Mouse (Mus musculus): ENCODE measurements at regions not wholly inside any gene's neighbourhood (a gene's known extent, or its start where the extent isn't known, plus 50 kb on each side); places are given as distances from the start of the nearest gene placed in this dataset.
A peak's percentile ranks its signal among the peaks of the same experiment; 100 is the strongest.
"Not testable (repeated sequence)": the region's sequence is repeated elsewhere in the genome, so short reads cannot be mapped to it uniquely, and the experiment has no call there.

DNA sequence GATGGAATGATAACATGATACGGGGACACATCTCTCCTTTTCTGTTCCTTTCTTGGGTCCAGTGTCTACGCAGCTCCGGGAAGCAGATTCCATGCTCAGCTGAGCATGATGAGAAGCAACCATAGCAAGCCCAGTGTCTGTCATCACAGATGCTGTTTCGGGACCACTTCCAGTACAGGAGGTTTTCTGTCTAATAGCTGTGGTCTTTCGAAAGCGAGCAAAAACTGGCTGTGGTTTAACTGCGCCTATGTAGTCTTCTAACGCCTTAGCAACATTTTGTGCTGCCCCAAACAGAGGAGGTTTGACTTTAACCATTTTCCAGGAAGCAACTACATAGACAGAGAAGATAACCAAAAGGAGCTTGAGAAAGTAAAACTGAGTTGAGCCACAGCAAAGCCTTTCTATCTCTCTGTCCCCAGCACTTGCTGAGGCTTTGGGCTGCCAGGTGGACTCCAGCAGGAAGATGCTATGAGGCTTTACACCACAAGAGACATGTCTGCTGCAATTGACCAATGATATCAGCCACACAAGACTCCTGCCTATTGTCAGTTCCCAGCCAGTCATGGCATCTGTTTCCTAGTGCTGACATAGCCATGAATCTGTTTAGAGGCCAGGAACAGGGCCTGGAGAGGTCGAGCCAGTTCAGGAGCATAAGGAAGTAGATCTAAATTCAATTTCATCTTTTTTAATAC lies 95.1 kb downstream of the Stard3nl start:
- not testable (repeated sequence) for DNase-seq

DNA sequence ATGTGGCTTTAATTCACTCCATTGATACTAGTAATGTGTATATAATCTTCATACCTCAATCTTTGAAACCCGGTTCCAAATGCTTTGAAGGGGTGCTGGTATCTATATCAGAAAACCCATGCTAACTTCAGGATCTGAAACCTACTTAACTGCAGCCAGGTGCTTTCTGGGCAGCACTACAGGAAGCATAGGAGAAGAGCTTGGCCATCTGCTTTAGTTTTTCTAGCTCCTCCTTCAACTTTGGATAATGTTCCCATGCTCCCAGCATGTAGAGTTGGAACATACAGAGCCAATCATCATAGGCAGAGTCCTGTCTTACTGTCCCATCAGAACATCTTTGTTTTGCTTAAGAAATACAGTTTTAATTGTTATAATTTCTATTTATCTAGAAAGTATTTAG lies 99.3 kb downstream of the Stard3nl start:
- no peak for DNase-seq

DNA sequence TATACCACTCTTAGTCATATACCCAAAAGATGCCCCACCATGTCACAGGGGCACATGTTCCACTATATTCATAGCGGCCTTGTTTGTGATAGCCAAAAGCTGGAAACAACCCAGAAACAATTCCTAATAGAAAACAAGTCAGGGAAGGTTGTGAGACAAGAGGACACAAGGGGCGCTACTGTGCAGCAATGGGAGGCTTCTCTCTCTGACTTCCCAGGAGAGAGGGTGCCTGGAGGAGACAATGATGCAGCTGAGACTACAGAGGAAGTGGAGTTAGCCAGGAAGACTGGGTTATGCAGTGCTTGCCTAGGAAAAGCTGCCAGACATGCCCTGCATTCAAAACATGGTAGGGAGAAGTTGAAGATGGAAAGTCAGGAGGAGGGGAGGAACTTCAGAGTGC lies 102.6 kb downstream of the Stard3nl start:
- DNase-seq: no peak

DNA sequence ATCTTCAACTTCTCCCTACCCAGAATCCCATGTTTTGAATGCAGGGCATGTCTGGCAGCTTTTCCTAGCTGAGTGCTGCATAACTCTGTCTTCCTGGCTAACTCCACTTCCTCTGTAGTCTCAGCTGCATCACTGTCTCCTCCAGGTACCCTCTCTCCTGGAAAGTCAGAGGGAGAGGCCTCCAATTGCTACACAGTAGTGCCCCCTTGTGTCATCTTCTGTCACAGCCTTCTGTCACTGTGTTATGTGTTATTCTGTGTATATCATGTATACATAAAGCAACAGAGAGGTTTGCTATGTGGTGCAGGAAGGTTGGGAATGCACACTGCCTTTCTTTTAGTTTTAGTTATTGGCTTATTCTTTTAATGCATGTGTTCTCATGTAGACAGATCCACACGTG lies 112.4 kb downstream of the Stard3nl start:
- DNase-seq: peak; percentile 37

DNA sequence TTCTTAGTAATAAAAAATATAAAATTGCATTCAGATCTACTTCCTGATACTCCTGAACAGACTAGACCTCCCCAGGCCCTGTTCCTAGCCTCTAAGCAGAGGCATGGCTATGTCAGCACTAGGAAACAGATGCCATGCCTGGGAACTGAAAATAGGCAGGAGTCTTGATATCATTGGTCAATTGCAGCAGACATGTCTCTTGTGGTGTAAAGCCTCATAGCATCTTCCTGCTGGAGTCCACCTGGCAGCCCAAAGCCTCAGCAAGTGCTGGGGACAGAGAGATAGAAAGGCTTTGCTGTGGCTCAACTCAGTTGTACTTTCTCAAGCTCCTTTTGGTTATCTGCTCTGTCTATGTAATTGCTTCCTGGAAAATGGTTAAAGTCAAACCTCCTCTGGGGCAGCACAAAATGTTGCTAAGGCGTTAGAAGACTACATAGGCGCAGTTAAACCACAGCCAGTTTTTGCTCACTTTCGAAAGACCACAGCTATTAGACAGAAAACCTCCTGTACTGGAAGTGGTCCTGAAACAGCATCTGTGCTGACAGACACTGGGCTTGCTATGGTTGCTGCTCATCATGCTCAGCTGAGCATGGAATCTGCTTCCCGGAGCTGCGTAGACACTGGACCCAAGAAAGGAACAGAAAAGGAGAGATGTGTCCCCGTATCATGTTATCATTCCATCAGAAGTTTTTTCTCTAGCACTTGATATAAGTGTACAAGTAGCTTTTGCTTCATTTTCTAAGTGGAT lies 122.9 kb downstream of the Stard3nl start:
- not testable (repeated sequence) for DNase-seq

DNA sequence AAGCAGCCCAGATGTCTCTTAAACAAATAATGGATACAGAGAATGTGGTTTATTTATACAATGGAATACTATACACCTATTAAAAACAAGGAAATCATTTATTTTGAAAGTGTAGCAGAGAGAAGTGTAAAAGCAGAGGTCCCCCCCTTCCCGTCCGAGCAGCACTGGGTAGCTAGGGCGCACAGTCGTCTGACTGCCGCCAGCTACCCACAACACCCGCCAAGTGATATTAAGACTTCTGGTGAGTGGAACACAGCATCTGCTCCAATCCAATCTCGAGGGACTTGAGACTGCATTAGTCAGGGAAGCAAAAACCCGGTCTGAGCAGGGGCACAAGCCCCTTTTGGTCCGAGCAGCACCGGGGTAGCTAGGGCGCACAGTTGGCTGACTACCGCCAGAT lies 130.6 kb downstream of the Stard3nl start:
- DNase-seq: not testable (repeated sequence)

DNA sequence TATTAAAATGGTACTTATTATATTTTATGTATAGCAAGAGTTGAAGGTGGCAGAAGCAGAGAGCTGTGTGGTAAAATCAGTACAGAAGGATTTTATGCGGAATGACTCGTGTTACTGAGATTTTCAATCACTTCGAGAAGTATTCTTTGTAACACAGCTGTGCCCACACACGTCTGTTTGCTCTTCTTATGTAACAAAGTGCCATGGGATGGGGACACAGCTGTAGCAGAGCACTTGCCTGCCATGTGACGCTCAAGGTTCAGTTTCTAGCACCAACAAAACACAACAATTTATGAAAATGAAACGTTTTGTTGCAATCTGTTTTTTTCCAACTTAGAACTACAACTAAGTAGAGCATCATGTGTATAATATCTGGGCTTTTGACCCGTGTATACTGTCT lies 149.0 kb downstream of the Stard3nl start:
- DNase-seq: not testable (repeated sequence)

DNA sequence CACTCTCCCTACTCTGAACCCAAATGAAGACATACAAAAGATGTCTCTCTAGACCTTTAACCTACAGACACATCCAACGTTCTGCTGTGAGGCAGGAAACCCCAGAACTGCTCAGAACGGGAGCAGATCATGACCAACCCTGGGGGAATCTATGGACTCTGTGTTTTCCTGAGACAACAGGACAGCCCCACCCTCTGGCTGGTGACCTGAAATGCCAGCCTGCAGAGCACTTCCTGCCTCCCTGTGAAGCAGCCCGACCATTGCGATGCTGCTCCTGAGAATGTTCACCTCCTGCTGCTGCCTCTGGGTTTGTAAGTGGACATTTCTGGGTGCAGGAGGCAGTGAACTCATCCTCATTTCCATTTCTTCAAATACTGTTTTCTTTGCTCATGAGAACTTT lies 153.0 kb downstream of the Stard3nl start:
- DNase-seq: peak; percentile 38

DNA sequence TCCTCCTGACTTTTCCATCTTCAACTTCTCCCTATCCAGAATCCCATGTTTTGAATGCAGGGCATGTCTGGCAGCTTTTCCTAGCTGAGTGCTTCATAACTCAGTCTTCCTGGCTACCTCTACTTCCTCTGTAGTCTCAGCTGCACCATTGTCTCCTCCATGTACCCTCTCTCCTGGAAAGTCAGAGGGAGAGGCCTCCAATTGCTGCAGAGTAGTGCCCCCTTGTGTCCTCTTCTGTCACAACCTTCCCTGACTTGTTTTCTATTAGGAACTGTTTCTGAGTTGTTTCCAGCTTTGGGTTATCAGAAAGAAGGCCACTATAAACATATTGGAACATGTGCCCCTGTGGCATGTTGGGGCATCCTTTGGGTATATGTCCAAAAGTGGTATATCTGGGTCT lies 159.3 kb downstream of the Stard3nl start:
- DNase-seq: peak; percentile 64

DNA sequence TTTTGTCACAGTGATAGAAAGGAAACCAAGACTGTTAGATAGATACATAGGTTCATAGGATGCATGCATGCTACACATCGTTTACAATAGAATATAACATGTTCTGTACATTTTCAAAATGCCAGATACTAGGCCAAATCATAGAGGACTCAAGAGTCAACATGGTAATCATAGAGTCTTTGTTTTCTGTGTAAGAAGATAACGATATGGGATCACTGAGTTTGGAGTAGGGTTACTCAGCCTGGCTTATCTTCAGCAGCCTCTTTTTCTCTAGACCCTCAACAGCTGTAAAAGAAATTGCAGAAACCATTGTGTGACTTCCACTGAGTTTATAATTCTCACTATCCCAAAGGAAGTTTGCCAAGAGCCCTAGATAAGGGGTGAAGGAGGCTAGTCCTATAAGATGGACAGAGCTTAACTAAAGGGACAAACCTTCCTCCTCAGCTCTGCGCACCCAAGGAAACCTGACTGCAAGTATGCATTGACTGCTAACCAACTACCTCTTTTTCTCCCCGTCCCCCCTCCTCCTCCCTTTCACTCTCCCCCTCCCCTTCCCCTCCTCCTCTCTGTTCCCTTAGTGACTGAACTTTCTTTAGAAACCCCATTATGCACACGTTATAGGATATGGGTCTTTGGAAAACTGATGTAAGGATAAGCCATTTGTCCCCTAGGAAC lies 160.8 kb downstream of the Stard3nl start:
- DNase-seq: no peak

DNA sequence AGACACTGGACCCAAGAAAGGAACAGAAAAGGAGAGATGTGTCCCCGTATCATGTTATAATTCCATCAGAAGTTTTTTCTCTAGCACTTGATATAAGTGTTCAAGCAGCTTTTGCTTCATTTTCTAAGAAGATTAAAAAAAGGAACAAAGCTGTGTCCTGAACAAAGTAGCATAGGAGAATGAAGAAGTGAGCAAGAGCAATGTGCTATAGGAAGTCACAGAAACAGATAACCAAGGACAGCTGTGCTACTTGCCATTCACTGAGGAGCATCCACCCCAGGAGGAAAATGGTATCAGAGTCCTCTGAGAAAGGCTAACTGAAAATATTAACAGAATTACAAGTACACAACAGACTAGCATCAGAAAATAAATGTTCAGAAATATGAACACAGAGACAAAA lies 175.6 kb downstream of the Stard3nl start:
- DNase-seq: not testable (repeated sequence)

DNA sequence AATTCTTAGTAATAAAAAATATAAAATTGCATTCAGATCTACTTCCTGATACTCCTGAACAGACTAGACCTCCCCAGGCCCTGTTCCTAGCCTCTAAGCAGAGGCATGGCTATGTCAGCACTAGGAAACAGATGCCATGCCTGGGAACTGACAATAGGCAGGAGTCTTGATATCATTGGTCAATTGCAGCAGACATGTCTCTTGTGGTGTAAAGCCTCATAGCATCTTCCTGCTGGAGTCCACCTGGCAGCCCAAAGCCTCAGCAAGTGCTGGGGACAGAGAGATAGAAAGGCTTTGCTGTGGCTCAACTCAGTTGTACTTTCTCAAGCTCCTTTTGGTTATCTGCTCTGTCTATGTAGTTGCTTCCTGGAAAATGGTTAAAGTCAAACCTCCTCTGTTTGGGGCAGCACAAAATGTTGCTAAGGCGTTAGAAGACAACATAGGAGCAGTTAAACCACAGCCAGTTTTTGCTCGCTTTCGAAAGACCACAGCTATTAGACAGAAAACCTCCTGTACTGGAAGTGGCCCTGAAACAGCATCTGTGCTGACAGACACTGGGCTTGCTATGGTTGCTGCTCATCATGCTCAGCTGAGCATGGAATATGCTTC lies 176.1 kb downstream of the Stard3nl start:
- DNase-seq: not testable (repeated sequence)

DNA sequence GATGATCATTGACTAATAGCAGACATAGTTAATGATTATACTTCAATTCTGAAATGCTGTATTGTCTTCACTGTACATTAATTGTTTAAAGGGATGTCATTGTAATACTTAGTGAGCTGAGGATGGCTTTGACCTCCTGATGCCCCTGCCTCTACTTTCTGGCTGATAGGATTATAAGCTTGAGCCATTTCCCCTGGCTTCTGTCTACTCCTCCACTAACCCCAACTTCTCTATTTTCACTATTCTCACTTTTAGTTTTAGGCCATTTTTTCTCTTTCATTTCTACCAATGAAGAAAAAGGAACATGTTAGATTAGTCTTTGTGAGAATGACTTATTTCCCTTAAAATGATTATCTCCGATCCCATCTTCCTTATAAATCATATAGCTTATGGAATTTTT lies 190.9 kb downstream of the Stard3nl start:
- no peak for DNase-seq

DNA sequence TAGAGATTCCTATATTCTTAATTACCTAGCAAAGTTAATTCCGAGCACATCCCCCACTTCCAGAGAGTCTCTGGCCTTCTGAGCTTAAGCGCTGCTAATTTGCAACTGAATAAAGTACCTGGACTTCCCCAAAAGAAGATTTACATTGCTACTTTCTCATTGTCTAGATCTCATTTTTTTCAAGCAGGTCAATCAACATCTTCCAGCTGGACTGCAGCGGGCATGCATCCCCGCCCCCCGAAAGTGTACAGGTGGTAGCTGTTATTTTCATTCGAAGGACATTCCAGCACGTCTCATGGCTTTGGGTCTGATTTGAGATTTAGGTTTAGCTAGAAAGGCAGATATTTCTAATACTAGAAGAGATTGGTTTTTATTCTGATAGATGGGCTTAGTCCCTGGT lies 193.3 kb downstream of the Stard3nl start:
- DNase-seq: not testable (repeated sequence)

Data from thymus, postnatal 14 days (tissue).